Mouse (Mus musculus): ENCODE data around the gene Oas1g. TPM values are rescaled to one million over a fixed set of nuclear protein-coding genes. Genes with fewer than 3 reads are reported as not detected.
"Not testable (repeated sequence)": the region's sequence is repeated elsewhere in the genome, so short reads cannot be mapped to it uniquely, and the experiment has no call there.

The Oas1g gene
- under 1 TPM in 1 of 2 experiments, not detected in 1; 0.14 TPM for total RNA-seq (2021)
- long read RNA-seq, experiment 1, result 0 reads
- long read RNA-seq, experiment 2, result 0 reads

GRCm38 (mm10) chr5:120887413-120887812, at the start of gene Oas1g:
TSS of gene Oas1g (minus strand) at chr5:120887613.
- H3K27ac ChIP-seq; H3K4me3 ChIP-seq; DNase-seq; intact Hi-C loops (cut with DNase I): not testable (repeated sequence)

- H3K27ac ChIP-seq, result no peak overlapping the region
- no peak for DNase-seq
- intact Hi-C loops (cut with DNase I), result no loop called here
- TF ChIP-seq CTCF (IDR thresholded peaks at IDR 0.05), result no peak
- H3K4me3 ChIP-seq, result no peak overlapping the region
Observed at GRCm38 (mm10) chr5:120933966-120934365, 46.6 kb upstream of the Oas1g start.

GRCm38 (mm10) chr5:120927036-120927435, 39.6 kb upstream of the Oas1g start:
- DNase-seq, result no peak
- TF ChIP-seq CTCF (IDR thresholded peaks at IDR 0.05), result no peak; the same call in 1 of the 2 replicates
- intact Hi-C loops (cut with DNase I), result no loop called here
- no peak overlapping the region for H3K27ac ChIP-seq
- H3K4me3 ChIP-seq, result no peak overlapping the region

- intact Hi-C loops (cut with DNase I); H3K27ac ChIP-seq; H3K4me3 ChIP-seq; DNase-seq: not testable (repeated sequence)
Observed at GRCm38 (mm10) chr5:120926311-120926710, 38.9 kb upstream of the Oas1g start.

GRCm38 (mm10) chr5:120924520-120924919, 37.1 kb upstream of the Oas1g start:
- intact Hi-C loops (cut with DNase I); H3K27ac ChIP-seq; DNase-seq; H3K4me3 ChIP-seq: not testable (repeated sequence)

GRCm38 (mm10) chr5:120923969-120924368, 36.6 kb upstream of the Oas1g start:
- no peak overlapping the region for H3K27ac ChIP-seq
- no peak for DNase-seq
- TF ChIP-seq CTCF (IDR thresholded peaks at IDR 0.05), result no peak
- intact Hi-C loops (cut with DNase I), result no loop called here
- H3K4me3 ChIP-seq, result no peak overlapping the region

- intact Hi-C loops (cut with DNase I), result no loop called here
- no peak for DNase-seq
- no peak overlapping the region for H3K27ac ChIP-seq
- H3K4me3 ChIP-seq, result no peak overlapping the region
- no peak for TF ChIP-seq CTCF (IDR thresholded peaks at IDR 0.05)
Observed at GRCm38 (mm10) chr5:120920296-120920695, 32.9 kb upstream of the Oas1g start.

- intact Hi-C loops (cut with DNase I); H3K4me3 ChIP-seq; H3K27ac ChIP-seq; DNase-seq: not testable (repeated sequence)
Observed at GRCm38 (mm10) chr5:120919156-120919935, 31.9 kb upstream of the Oas1g start.

- DNase-seq; H3K27ac ChIP-seq; H3K4me3 ChIP-seq; intact Hi-C loops (cut with DNase I): not testable (repeated sequence)
Observed at GRCm38 (mm10) chr5:120914204-120914603, 26.8 kb upstream of the Oas1g start, which contains the start of gene Oas1d. TSS of gene Oas1d (plus strand) at chr5:120914536.

- no peak overlapping the region for H3K27ac ChIP-seq
- intact Hi-C loops (cut with DNase I), result no loop called here
- DNase-seq, result no peak
- TF ChIP-seq CTCF (IDR thresholded peaks at IDR 0.05), result no peak
- no peak overlapping the region for H3K4me3 ChIP-seq
Observed at GRCm38 (mm10) chr5:120908196-120908920, 20.9 kb upstream of the Oas1g start.

- H3K4me3 ChIP-seq, result peak within 1 kb of the TSS; percentile 28
- DNase-seq; intact Hi-C loops (cut with DNase I); H3K27ac ChIP-seq: not testable (repeated sequence)
Observed at GRCm38 (mm10) chr5:120906791-120907733, 19.6 kb upstream of the Oas1g start, which contains the start of gene Oas1a. TSS of gene Oas1a (minus strand) at chr5:120907521.

GRCm38 (mm10) chr5:120902056-120902455, 14.6 kb upstream of the Oas1g start:
- no peak for TF ChIP-seq CTCF (IDR thresholded peaks at IDR 0.05)
- intact Hi-C loops (cut with DNase I), result no loop called here
- H3K27ac ChIP-seq, result no peak overlapping the region
- H3K4me3 ChIP-seq, result no peak overlapping the region
- no peak for DNase-seq
